Mouse (Mus musculus) erythroblast, embryonic 14.5 days (primary cell): ENCODE results near the gene Nup35.

Experiments
- GATA1 ChIP-seq: IDR thresholded peaks from 2 replicates; pipeline ENCODE4 v1.6.1; 2012; ENCODE audit warnings: low read length, inconsistent platforms, mixed read lengths
- TAL1 ChIP-seq: IDR thresholded peaks from 3 replicates; pipeline ENCODE4 v1.6.1; 2012; ENCODE audit warnings: low read length, inconsistent platforms, mixed read lengths

- TF ChIP-seq GATA1 (no peak), TAL1 (no peak)
These were observed 50.4 kb downstream of the Nup35 start for GRCm38 (mm10) chr2:80667396-80667964.
